Mouse (Mus musculus) lung, embryonic 14.5 days (tissue): ENCODE measurements around the gene AC124502.3. TPM values are rescaled to one million over a fixed set of nuclear protein-coding genes. Genes with fewer than 3 reads are reported as not detected.
A peak's percentile ranks its signal among the peaks of the same experiment; 100 is the strongest.
"Not testable (repeated sequence)": the region's sequence is repeated elsewhere in the genome, so short reads cannot be mapped to it uniquely, and the experiment has no call there.

Experiments
- ATAC-seq: fragments of 200-750 bp; cut with Nextera tagmentation; 2 replicates; pipeline ENCODE4 v1.8.0; 2017; ENCODE audit warnings: mild to moderate bottlenecking, moderate TSS enrichment, moderate library complexity; ENCODE audit not compliant: insufficient read depth
- DNase-seq: peaks from one replicate; pipeline ENCODE4 v3.0.0-alpha.2; 2015
- H3K27ac ChIP-seq: fragments of 300-500 bp; sonication (generic); 2 replicates; pipeline ENCODE4 v1.5.1; 2014; ENCODE audit warnings: low read depth, mild to moderate bottlenecking, moderate library complexity
- H3K27me3 ChIP-seq: fragments of 300-500 bp; sonication (generic); 2 replicates; pipeline ENCODE4 v1.6.1; 2014; ENCODE audit warnings: low read length, control low read depth; ENCODE audit not compliant: insufficient read depth
- H3K36me3 ChIP-seq: fragments of 300-500 bp; sonication (generic); 2 replicates; pipeline ENCODE4 v1.6.1; 2014; ENCODE audit warnings: control low read depth; ENCODE audit not compliant: insufficient read depth
- H3K4me1 ChIP-seq: fragments of 300-500 bp; sonication (generic); 2 replicates; pipeline ENCODE4 v1.6.1; 2014; ENCODE audit warnings: antibody characterized with exemption, control low read depth; ENCODE audit not compliant: insufficient read depth
- H3K4me2 ChIP-seq: fragments of 300-500 bp; sonication (generic); 2 replicates; pipeline ENCODE4 v1.6.1; 2014; ENCODE audit warnings: mild to moderate bottlenecking
- H3K4me3 ChIP-seq: fragments of 300-500 bp; sonication (generic); 2 replicates; pipeline ENCODE4 v1.5.1; 2014; ENCODE audit warnings: low read depth, low read length
- H3K9ac ChIP-seq: fragments of 300-500 bp; sonication (generic); 2 replicates; pipeline ENCODE4 v1.6.1; 2014
- H3K9me3 ChIP-seq: fragments of 300-500 bp; sonication (generic); 2 replicates; pipeline ENCODE4 v1.6.1; 2016; ENCODE audit warnings: low read depth, low read length, control low read depth
- CTCF ChIP-seq: IDR thresholded peaks from 2 replicates; pipeline ENCODE4 v1.5.1; 2016; ENCODE audit warnings: antibody characterized with exemption, low read depth
- WGBS: fragments of 180-500 bp; shearing (Covaris S2); extraction: QIAGEN DNeasy Blood & Tissue Kit; methylation state at CpG from one replicate; pipeline ENCODE4 v1.1.7; 2014; 5-methylcytosine and 5-hydroxymethylcytosine counted together
- polyA plus RNA-seq: library from polyadenylated mRNA; unstranded; fragments of >200 nt; fragmentation: Nextera tagmentation; extraction: Ambion mirVana; gene quantifications from 2 replicates; pipeline ENCODE4 v1.2.1, GENCODE M21; 2014

Gene AC124502.3
- polyA plus RNA-seq, 1 experiment from 2014 or later: 1.8 TPM

- no peak for TF ChIP-seq CTCF
- no peak for DNase-seq
- H3K27me3 ChIP-seq: peaks cover 31% of the 10 kb centered on the region
These were observed 44.6 kb upstream of the AC124502.3 start for GRCm38 (mm10) chr19:4994043-4994442.

GRCm38 (mm10) chr19:4999445-5000140 is 39.1 kb upstream of the AC124502.3 start:
- ATAC-seq: no peak
- no peak for DNase-seq
- 54% methylated on average over 6 of the region's 6 CpGs for WGBS
- no peak overlapping the region for H3K9ac ChIP-seq
- H3K27ac ChIP-seq: no peak overlapping the region
- no peak overlapping the region; the same call in 1 of the 2 replicates for H3K4me2 ChIP-seq
- H3K27me3 ChIP-seq: no peaks in the 10 kb centered on the region
- TF ChIP-seq CTCF: no peak
- H3K4me3 ChIP-seq: no peak overlapping the region
- H3K9me3 ChIP-seq: no peaks in the 10 kb centered on the region
- H3K36me3 ChIP-seq: no peaks in the 10 kb centered on the region
- peaks cover 7% of the 10 kb centered on the region; the same call in 1 of the 2 replicates for H3K4me1 ChIP-seq

More at GRCm38 (mm10) chr19:4994043-4994442, 44.6 kb upstream of the AC124502.3 start:
- H3K4me1 ChIP-seq: no peaks in the 10 kb centered on the region
- H3K9ac ChIP-seq: no peak overlapping the region
- H3K4me2 ChIP-seq: no peak overlapping the region
- H3K4me3 ChIP-seq: no peak overlapping the region
- WGBS: 50% methylated on average over 5 of the region's 5 CpGs
- H3K9me3 ChIP-seq: no peaks in the 10 kb centered on the region
- ATAC-seq: no peak
- H3K27ac ChIP-seq: no peak overlapping the region
- H3K36me3 ChIP-seq: no peaks in the 10 kb centered on the region

- peak overlapping the region; percentile 34 for H3K9ac ChIP-seq
- peak; percentile 95 for DNase-seq
- H3K4me2 ChIP-seq: peak overlapping the region; percentile 57
- H3K9me3 ChIP-seq: no peaks in the 10 kb centered on the region
- peak; percentile 80 for TF ChIP-seq CTCF
- H3K27me3 ChIP-seq: no peaks in the 10 kb centered on the region
- no peaks in the 10 kb centered on the region for H3K36me3 ChIP-seq
- ATAC-seq: peak; percentile 97
- peak overlapping the region; percentile 15; the same call in 1 of the 2 replicates for H3K4me3 ChIP-seq
- H3K4me1 ChIP-seq: peaks cover 7% of the 10 kb centered on the region; the same call in 1 of the 2 replicates
- peak overlapping the region; percentile 33; the same call in 1 of the 2 replicates for H3K27ac ChIP-seq
- WGBS: under 1% methylated on average over 39 of the region's 39 CpGs
These were observed 36.9 kb upstream of the AC124502.3 start for GRCm38 (mm10) chr19:5001666-5002406.

GRCm38 (mm10) chr19:5003644-5004043 is 35.0 kb upstream of the AC124502.3 start:
- H3K4me2 ChIP-seq, H3K27ac ChIP-seq, ATAC-seq, H3K4me3 ChIP-seq, H3K27me3 ChIP-seq, H3K9ac ChIP-seq, H3K36me3 ChIP-seq, DNase-seq, H3K9me3 ChIP-seq, H3K4me1 ChIP-seq: not testable (repeated sequence)
- WGBS: 59% methylated on average over 2 of the region's 2 CpGs

GRCm38 (mm10) chr19:5004925-5005324 is 33.8 kb upstream of the AC124502.3 start:
- Histone ChIP-seq H3K9ac (no peak overlapping the region), H3K27me3 (no peaks in the 10 kb centered on the region), H3K9me3 (no peaks in the 10 kb centered on the region), H3K4me2 (no peak overlapping the region), H3K36me3 (no peaks in the 10 kb centered on the region), H3K4me3 (no peak overlapping the region), H3K27ac (no peak overlapping the region), H3K4me1 (peaks cover 7% of the 10 kb centered on the region; the same call in 1 of the 2 replicates)
- TF ChIP-seq CTCF: no peak
- no peak for ATAC-seq
- 60% methylated on average over 4 of the region's 4 CpGs for WGBS
- no peak for DNase-seq

- no peak for ATAC-seq
- H3K4me2 ChIP-seq: no peak overlapping the region
- H3K4me3 ChIP-seq: no peak overlapping the region
- 56% methylated on average over 8 of the region's 8 CpGs for WGBS
- H3K4me1 ChIP-seq: peaks cover 8% of the 10 kb centered on the region
- H3K9me3 ChIP-seq: no peaks in the 10 kb centered on the region
- no peak overlapping the region for H3K27ac ChIP-seq
- H3K27me3 ChIP-seq: no peaks in the 10 kb centered on the region
- no peak for DNase-seq
- no peak overlapping the region for H3K9ac ChIP-seq
- H3K36me3 ChIP-seq: no peaks in the 10 kb centered on the region
- no peak for TF ChIP-seq CTCF
These were observed 25.6 kb upstream of the AC124502.3 start for GRCm38 (mm10) chr19:5013138-5013537.

GRCm38 (mm10) chr19:5014961-5015398 is 23.7 kb upstream of the AC124502.3 start:
- peak; percentile 78 for DNase-seq
- Histone ChIP-seq H3K4me1 (peaks cover 8% of the 10 kb centered on the region), H3K36me3 (no peaks in the 10 kb centered on the region), H3K27ac (no peak overlapping the region), H3K4me3 (no peak overlapping the region), H3K9me3 (no peaks in the 10 kb centered on the region), H3K4me2 (no peak overlapping the region), H3K27me3 (no peaks in the 10 kb centered on the region), H3K9ac (no peak overlapping the region)
- 14% methylated on average over 8 of the region's 8 CpGs for WGBS
- ATAC-seq: no peak
- peak; percentile 60 for TF ChIP-seq CTCF
